Mouse (Mus musculus): ENCODE results near the gene Atp1a2.

The Atp1a2 gene

GRCm38 (mm10) chr1:172305153-172305552 lies 7.3 kb upstream of the Atp1a2 start:
- DNase-seq (ENCODE audit: low spot score in 2 of 2): no peak

DNA sequence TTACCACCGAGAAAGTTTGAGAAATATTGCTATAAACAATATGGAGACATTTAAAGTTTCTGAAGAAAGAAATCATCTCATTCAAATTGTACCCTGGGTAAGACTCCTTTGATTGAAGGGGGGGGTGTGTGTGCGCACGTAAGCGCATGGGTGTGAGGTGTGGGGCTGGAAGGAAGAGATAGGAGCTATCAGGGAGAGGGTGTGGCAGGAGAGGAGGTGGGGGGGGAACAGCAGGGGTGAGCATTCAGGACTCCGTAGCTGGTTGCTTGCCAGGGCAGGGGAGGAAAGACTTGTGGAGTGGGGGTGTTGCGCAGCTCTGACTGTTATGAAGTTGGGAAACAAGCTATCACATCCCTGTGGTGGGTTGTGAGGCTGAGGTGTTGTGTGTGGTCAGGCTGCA lies 6.6 kb upstream of the Atp1a2 start:
- DNase-seq (ENCODE audit: low spot score in 2 of 2): no peak

DNA sequence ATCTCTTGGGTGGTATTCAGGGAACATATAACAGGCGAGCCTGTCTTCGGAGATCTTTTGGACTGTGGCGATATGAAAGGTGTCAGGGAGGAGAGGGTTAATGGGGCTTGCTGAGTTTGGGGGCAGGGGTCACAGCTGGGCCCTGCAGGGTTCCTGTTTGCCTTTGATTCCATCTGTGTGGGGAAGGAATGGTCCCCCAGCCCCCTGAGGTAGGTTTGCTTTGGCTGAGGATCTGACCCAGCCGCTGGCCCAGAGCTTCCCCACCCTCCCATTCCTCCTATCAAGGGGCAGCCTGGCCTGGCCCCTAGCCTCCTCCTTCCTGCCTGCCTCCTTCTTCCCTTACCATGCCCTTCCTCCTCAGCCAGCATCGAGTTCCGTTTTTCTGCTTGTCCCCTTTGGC lies 5.0 kb upstream of the Atp1a2 start:
- DNase-seq (ENCODE audit: low spot score in 2 of 2): no peak

DNA sequence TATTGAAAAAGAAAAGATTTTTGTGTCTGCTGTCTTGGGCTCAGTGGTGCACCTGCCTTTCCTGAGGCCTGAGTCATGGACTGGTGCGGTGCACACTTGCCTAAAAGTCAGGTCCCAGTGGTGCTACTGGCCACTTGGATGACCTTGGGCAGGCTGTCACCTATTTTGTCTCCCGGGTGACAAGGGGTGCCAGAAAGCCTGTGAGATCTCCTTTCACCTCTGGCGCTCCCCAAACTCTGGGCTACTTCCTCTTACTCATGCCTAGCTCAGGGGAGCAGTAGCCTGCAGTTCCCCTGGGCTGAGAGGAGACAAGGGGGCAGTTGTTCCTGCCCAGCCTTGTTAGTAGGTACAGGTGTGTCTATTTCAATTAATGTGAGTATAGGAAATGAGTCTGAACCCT lies 4.4 kb upstream of the Atp1a2 start:
- no peak for DNase-seq (ENCODE audit: low spot score in 2 of 2)

- DNase-seq (ENCODE audit: low spot score in 2 of 2): no peak
Observed at GRCm38 (mm10) chr1:172301180-172301579, 3.3 kb upstream of the Atp1a2 start.

DNA sequence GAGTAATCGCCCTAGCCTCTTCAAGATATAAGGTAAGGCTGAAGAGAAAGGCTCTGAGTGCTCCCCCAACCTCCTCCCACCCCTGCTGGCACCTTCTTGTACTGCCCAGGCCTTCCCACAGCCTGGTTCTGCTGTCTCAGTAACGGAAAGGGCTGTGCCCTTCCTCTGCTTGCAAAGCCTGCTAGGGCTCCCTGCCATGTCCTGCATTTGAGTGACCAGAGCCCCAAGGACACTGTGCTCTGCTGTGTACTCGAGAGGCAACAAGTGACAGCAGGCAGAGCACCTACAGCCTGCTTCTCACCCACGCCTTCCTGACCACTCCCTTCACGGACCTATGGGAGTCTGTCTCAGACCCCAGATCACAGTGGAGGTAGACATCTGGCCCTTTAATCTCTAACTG lies 2.4 kb upstream of the Atp1a2 start:
- no peak for DNase-seq (ENCODE audit: low spot score in 2 of 2)

DNA sequence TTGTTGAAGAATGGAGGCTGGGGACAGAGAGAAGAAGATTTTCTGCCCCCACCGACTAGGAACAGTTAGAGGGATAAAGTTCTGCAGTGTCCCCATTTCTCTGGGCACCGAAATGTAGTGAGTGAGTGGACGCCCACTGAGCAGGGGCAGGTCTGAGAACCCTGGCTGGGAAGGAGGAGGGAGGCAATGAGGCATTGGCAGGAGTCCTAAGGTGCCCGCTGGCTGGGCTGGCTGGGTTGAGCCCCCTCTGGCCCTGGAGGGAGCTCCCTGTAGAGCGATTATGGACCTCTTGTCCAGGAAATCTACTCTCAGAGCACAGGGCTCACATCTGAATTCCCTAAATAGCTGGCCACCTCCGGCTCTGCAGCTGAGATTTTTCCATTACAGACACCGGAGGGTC lies 1.7 kb upstream of the Atp1a2 start:
- DNase-seq (ENCODE audit: low spot score in 2 of 2): no peak

DNA sequence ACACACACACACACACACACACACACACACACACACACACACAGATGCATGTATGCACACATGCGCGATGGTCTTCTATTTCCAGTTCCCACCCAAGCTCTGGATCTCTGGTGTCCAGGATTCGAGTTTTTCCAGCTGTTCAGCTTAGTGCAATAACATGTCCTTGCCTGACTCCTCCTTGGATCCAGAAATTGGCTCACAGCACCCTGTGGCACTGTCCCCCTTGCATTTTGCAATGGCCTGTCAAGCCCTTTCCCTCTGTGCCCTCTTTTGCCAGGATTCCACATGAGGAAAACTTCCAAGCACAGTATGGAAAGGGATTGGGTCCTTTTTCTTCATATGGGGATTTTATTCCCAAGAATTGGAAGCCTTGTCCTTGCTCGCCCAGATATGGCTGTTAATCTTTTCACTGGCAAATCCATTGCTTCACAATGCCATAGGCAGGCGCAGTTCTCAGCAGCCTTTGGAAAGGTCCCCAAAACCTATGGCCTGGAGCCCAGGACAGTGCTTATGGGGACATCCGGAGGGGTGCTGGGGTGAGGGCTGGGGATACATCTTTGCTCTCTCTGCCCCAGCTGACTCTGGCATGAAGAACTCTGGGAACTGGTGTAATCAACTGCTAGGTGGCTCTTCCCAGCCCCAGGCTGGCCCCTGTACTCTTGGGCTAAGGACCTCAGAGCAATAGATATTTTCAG lies 901 bp downstream of the Atp1a2 start:
- DNase-seq (ENCODE audit: low spot score in 2 of 2): no peak

GRCm38 (mm10) chr1:172295751-172296197 lies 2.1 kb downstream of the Atp1a2 start:
- DNase-seq (ENCODE audit: low spot score in 2 of 2): no peak

DNA sequence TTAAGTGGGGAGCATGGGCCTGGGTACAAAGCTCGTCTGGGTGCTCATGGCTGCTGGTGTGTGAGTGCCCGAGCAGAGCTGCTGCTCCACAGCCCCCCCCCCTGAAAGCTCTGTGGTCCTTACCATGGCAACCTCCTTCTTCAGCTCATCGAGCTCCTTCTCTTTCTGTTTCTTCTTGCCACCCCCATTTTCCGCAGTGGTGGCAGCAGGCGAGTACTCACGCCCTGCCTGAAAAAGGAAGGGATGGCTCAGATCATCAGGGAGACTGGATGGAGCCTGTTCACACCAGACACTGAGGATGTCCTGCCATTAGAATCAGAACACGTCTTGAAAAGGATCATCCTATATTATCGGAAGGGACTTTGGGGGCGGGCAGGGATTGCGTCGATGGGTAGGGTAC lies 4.4 kb downstream of the Atp1a2 start:
- DNase-seq (ENCODE audit: low spot score in 2 of 2): no peak

DNA sequence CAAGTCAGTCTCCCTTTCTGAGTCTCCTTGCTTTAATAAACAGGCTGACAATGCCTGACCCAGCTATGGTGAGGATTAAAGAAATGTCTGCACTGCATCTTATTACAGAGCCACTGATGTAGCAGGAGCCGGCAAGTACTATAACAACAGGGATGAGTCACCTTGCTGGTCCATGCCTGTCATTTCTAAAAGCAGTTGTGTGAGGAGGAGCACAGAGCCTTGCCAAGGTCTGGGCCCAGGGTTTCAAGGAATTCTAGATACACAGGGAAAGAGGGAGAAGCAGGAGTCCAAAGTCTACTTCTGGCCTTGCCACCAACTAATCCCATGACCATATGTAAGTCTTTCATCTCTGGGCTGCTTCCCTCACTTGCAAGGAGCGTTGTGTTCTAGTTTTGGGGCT lies 5.0 kb downstream of the Atp1a2 start:
- DNase-seq (ENCODE audit: low spot score in 2 of 2): no peak

- no peak for DNase-seq (ENCODE audit: low spot score in 2 of 2)
Observed at GRCm38 (mm10) chr1:172289617-172289946, 8.3 kb downstream of the Atp1a2 start.

DNA sequence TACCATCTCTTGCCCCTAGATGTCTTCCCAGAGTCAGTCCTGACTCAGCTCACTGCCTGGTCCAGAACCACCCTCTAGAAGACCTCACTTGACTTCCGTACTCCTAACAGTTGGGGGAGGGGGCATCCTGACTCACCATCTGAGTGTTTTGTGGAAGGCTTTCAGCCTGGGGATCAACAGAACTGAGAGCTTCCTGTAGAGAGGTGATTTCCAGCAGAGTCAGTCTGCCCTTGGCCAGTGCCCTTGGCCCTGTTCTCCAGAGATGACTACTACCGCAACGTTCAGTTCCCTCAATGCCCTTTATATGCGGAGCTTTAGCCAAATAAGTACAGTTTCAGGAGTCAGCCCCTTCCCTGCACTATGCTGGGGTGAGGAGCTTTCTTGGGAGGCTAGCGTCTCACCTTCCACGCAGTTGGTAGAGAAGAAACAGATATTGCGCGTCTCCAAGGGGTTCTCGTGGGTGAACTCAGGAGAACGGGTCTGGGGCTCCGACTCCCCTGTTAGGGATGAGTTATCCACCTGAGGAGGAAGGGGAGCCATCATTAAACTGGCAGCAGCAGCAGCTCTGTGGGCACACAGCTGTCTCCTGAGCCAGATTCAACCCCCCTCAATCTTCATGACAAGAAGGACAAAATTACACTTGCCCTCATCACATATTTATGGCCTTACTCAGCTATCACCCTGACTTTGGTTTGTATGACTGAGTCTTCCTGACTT lies 8.8 kb downstream of the Atp1a2 start:
- DNase-seq (ENCODE audit: low spot score in 2 of 2): no peak

DNA sequence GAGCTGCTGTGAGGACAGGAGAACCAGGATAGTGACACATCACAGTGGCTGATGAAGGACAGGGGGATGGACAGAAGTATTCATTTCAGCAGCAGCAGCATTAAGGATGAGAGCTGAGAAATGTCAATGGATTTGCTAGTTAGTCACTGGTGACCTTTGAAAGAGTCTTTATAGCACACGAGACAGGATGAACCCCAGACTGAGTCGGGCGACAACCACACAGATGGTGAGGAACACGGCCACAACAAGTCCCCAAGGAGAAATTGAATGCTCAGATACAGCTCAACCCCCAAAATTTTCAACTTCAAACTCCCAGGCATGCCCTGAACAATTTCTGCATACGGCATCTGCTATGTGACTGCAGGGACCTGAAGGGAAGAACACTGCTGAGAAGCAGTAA lies 11.1 kb downstream of the Atp1a2 start:
- no peak for DNase-seq (ENCODE audit: low spot score in 2 of 2)

GRCm38 (mm10) chr1:172284221-172284620 lies 13.6 kb downstream of the Atp1a2 start:
- DNase-seq (ENCODE audit: low spot score in 2 of 2): no peak

DNA sequence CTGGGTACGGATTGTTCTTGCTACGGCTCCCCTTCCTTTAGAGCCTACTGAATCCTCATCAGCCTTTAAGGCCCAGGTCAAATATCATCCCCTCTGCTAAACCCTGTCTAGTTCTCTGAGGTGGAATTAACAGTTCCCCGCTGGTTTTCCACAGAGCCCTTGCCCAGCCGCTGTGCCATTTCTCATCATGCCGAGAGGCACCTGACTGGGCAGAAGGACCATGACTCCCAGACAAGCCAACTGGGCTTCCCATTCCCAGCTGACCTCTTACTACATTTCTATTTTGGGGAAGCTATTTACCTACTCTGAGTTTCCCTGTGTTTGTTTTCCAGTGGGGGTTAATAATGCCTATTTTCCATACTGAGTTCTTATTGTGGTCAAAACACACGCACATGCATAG lies 14.8 kb downstream of the Atp1a2 start:
- DNase-seq (ENCODE audit: low spot score in 2 of 2): no peak

DNA sequence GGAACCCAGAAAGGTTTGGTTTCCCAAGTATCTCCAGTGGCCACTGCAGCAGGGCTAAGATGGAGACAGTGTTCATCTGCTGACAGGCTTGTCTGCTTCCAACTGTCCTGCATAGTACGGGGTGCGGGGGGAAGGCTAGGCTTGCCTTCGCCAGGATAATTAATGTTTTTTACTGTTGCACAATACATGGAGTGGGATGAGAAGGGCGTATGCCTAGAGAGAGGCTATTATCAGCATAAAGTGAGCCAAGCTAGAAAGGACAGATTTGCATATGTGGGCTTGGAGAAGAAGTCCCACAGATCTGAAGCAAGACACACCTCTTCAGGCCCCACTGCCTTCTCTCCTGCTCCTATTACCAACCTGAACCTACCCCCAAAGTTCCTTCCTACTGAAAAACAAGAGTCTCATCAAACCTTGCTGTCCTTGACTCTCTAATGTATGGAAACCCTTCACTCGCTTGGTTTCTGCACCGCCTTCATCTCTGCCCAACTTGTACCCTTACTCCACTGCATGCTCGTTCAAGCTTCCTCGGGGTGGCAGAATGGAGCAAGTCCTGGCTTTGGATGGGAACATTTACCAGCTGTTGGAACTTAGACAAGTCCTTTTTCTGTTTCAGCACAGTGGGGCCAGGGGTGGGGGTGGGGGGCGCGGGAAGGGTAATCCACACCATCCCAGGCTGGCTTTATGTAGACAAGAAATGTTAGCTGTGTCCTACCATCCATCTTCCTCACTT lies 16.2 kb downstream of the Atp1a2 start:
- no peak for DNase-seq (ENCODE audit: low spot score in 2 of 2)

GRCm38 (mm10) chr1:172279768-172280509 lies 17.9 kb downstream of the Atp1a2 start:
- DNase-seq (ENCODE audit: low spot score in 2 of 2): no peak

GRCm38 (mm10) chr1:172278328-172278727 lies 19.5 kb downstream of the Atp1a2 start:
- no peak for DNase-seq (ENCODE audit: low spot score in 2 of 2)

DNA sequence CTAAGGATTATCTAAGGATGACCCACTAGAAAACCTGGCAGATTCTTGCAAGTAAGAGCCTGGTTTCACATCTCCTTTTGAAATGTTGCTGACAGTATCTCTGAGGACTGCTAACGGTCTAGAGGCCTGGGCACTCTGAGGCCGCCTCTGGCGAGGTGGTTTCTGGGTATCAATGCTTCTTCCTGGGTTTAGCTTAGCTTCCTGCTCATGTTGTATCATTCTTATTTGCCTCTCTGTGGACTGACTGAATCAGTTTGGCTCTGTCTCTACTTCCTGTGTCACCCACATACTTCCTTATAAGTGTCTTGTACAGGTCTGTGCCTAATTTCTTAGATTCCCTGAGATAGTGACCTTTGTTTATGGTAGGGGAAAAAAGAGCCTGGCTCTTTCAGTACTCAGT lies 20.7 kb downstream of the Atp1a2 start:
- DNase-seq (ENCODE audit: low spot score in 2 of 2): no peak

DNA sequence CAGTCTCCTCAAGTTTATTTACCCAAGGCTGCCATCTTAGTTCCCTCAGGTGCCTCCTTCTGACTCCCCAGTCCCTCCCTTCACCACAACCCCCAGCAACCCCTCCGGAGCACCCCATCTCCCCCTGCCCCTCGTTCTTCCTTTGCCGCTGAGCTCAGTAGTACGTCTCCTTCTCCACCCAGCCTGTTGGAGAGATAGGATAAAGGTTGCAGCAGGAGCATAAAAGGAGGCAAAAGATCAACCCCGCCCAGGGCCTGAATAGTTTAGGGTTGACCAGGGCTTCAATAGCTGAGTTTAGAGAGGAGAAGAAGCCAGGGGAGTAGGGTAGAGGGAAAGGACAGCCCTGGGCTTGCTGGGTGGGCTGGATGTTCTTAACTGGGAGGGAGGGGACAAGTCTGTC lies 23.3 kb downstream of the Atp1a2 start:
- DNase-seq (ENCODE audit: low spot score in 2 of 2): no peak

DNA sequence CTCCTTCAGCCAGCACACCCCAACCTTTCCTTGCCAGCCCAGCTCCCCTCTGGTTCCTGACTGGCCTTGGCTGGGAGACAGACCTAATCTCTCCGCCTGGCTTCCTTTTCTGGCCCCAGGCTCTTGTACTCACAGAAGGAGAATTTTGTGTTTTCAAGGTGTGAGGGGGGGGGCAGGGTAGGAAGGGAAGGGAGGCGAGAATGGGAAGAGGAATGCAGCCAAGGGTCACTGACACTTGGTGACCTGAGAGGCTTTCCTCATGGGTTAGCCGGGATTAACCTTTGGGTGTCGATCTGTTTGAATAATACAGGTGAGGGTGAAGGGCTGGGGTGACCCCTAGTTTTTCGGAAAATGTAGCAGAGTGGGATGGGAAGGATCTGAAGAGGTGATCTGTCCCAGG lies 23.7 kb downstream of the Atp1a2 start:
- no peak for DNase-seq (ENCODE audit: low spot score in 2 of 2)

All from frontal cortex, postnatal 36 days (tissue).